Mouse (Mus musculus) thymus, adult 2 months (tissue): ENCODE results near the gene Taf11.

Experiments
- CTCF ChIP-seq: fragments of 200-500 bp; IDR thresholded peaks from 2 replicates; pipeline ENCODE4 v1.5.1; 2012; ENCODE audit warnings: mild to moderate bottlenecking, control low read depth, low read length, moderate library complexity, borderline replicate concordance; ENCODE audit not compliant: control insufficient read depth, poor library complexity, insufficient read depth; ENCODE audit errors: extremely low read depth
- POLR2A ChIP-seq: fragments of 200-500 bp; IDR thresholded peaks from 2 replicates; pipeline ENCODE4 v1.6.1; 2012; ENCODE audit warnings: mild to moderate bottlenecking, low read length, control low read depth, moderate library complexity; ENCODE audit not compliant: control insufficient read depth, poor library complexity, insufficient read depth; ENCODE audit errors: extremely low read depth

- TF ChIP-seq CTCF (no peak), POLR2A (no peak)
Measured at GRCm38 (mm10) chr17:27866737-27867136, 42.9 kb downstream of the Taf11 start.
